Mouse (Mus musculus) left cerebral cortex, adult 2 months (tissue): ENCODE data around the gene Mrpl50. TPM values are rescaled to one million over a fixed set of nuclear protein-coding genes. Genes with fewer than 3 reads are reported as not detected.
"Not testable (repeated sequence)": the region's sequence is repeated elsewhere in the genome, so short reads cannot be mapped to it uniquely, and the experiment has no call there.

Source experiments
- DNase-seq, 2 experiments: peaks; one replicate each; pipeline ENCODE4 v3.0.0; 2021 to 2022; ENCODE audit warnings: low spot score in 2 of 2, mixed read lengths in 1 of 2; ENCODE audit errors: extremely low spot score in 1 of 2
- H3K27ac ChIP-seq: fragments of 200-600 bp; 2 replicates; pipeline ENCODE4 v1.8.1; 2022
- H3K4me3 ChIP-seq: fragments of 200-600 bp; 2 replicates; pipeline ENCODE4 v1.8.1; 2022
- CTCF ChIP-seq: fragments of 200-600 bp; IDR thresholded peaks from 2 replicates; pipeline ENCODE4 v1.8.1; 2022; ENCODE audit warnings: antibody characterized with exemption, mild to moderate bottlenecking, moderate library complexity
- intact Hi-C: fragments of 180-260 bp; cut with DNase I; formaldehyde crosslinking; loops from one replicate; pipeline ENCODE4 v1.15.1; 2025
- total RNA-seq, 2 experiments: library from RNA; stranded (reverse); gene quantifications; 2 replicates each; pipeline ENCODE4 v1.2.3; 2021

Mrpl50 gene
- total RNA-seq, 2 experiments from 2014 or later = 29.0 to 29.5 TPM

- intact Hi-C loops = no loop called here
- DNase-seq = no peak
- Histone ChIP-seq H3K27ac (no peak overlapping the region), H3K4me3 (no peak overlapping the region)
- no peak for TF ChIP-seq CTCF
Observed at GRCm38 (mm10) chr4:49485442-49485841, 35.5 kb downstream of the Mrpl50 start.

- no peak for TF ChIP-seq CTCF
- DNase-seq = no peak
- H3K4me3 ChIP-seq = no peak overlapping the region
- intact Hi-C loops = no loop called here
- no peak overlapping the region for H3K27ac ChIP-seq
Observed at GRCm38 (mm10) chr4:49480896-49481295, 40.0 kb downstream of the Mrpl50 start.

GRCm38 (mm10) chr4:49480104-49480760 is 40.7 kb downstream of the Mrpl50 start:
- Histone ChIP-seq H3K27ac (no peak overlapping the region), H3K4me3 (no peak overlapping the region)
- DNase-seq = no peak
- no peak for TF ChIP-seq CTCF
- intact Hi-C loops = no loop called here

GRCm38 (mm10) chr4:49479035-49479434 is 41.9 kb downstream of the Mrpl50 start:
- intact Hi-C loops, DNase-seq: not testable (repeated sequence)

GRCm38 (mm10) chr4:49478118-49478877 is 42.6 kb downstream of the Mrpl50 start:
- Histone ChIP-seq H3K4me3 (no peak overlapping the region), H3K27ac (no peak overlapping the region)
- DNase-seq = no peak
- intact Hi-C loops = no loop called here
- no peak for TF ChIP-seq CTCF

More at GRCm38 (mm10) chr4:49479035-49479434, 41.9 kb downstream of the Mrpl50 start:
- H3K27ac ChIP-seq, H3K4me3 ChIP-seq: not testable (repeated sequence)

GRCm38 (mm10) chr4:49474583-49474982 is 46.3 kb downstream of the Mrpl50 start:
- Histone ChIP-seq H3K4me3 (no peak overlapping the region), H3K27ac (no peak overlapping the region)
- no peak for DNase-seq
- no peak for TF ChIP-seq CTCF
- intact Hi-C loops = no loop called here

- Histone ChIP-seq H3K27ac (no peak within 1 kb of the TSS), H3K4me3 (no peak within 1 kb of the TSS)
- TF ChIP-seq CTCF = no peak
- no peak for DNase-seq
- intact Hi-C loops = no loop called here
Observed at GRCm38 (mm10) chr4:49473435-49474100, 47.3 kb downstream of the Mrpl50 start, which contains the start of gene Acnat1. Gene Acnat1, minus strand, starts transcription at chr4:49473912.

- Histone ChIP-seq H3K4me3 (no peak overlapping the region), H3K27ac (no peak overlapping the region)
- no peak for TF ChIP-seq CTCF
- intact Hi-C loops = no loop called here
- no peak for DNase-seq
Observed at GRCm38 (mm10) chr4:49469435-49470151, 51.3 kb downstream of the Mrpl50 start.

- Histone ChIP-seq H3K4me3 (no peak overlapping the region), H3K27ac (no peak overlapping the region)
- no peak for TF ChIP-seq CTCF
- no peak for DNase-seq
- intact Hi-C loops = no loop called here
Observed at GRCm38 (mm10) chr4:49467360-49467759, 53.5 kb downstream of the Mrpl50 start.

Other genes with a start within 250 kb of the Mrpl50 start
- not detected for gene Acnat2, start 112.9 kb downstream of the Mrpl50 start, total RNA-seq
- not detected for gene Acnat1, start 47.2 kb downstream of the Mrpl50 start, total RNA-seq
- under 1 TPM in 1 of 2 experiments, not detected in 1; 0.47 TPM for gene Baat, start 14.5 kb downstream of the Mrpl50 start, total RNA-seq
- gene Zfp189, start 83 bp upstream of the Mrpl50 start, total RNA-seq = 10 to 100 TPM; 13.6 to 20.3 TPM
- gene Aldob, start 28.5 kb upstream of the Mrpl50 start, total RNA-seq = 1 to 10 TPM; 1.9 to 2.2 TPM
- gene Tmem246, start 76.8 kb upstream of the Mrpl50 start, total RNA-seq = 10 to 100 TPM; 69.1 to 70.8 TPM
- gene Rnf20, start 110.9 kb upstream of the Mrpl50 start, total RNA-seq = 10 to 100 TPM; 75.1 to 76.9 TPM
- under 1 TPM; 0.54 to 0.77 TPM for gene Ppp3r2, start 160.9 kb upstream of the Mrpl50 start, total RNA-seq